Mouse (Mus musculus) left cerebral cortex, adult 8-10 months (tissue): ENCODE data around the gene Maip1. TPM values are rescaled to one million over a fixed set of nuclear protein-coding genes. Genes with fewer than 3 reads are reported as not detected.

Source experiments
- DNase-seq, 2 experiments: peaks; one replicate each; pipeline ENCODE4 v3.0.0; 2022; ENCODE audit warnings: low spot score in 2 of 2
- total RNA-seq, 4 experiments: library from RNA; stranded (reverse); gene quantifications; 2 replicates each; pipeline ENCODE4 v1.2.4; 2022

Maip1 gene
- total RNA-seq, 4 experiments from 2014 or later: 11.8 to 14.2 (median 12.7) TPM

GRCm38 (mm10) chr1:57428368-57429308, 22.5 kb downstream of the Maip1 start:
- DNase-seq: peak; percentile 75 to 97

- no peak for DNase-seq
These were observed 23.8 kb downstream of the Maip1 start for GRCm38 (mm10) chr1:57429786-57430483.

- no peak for DNase-seq
These were observed 27.0 kb downstream of the Maip1 start for GRCm38 (mm10) chr1:57433141-57433540.

GRCm38 (mm10) chr1:57436408-57436807, 30.3 kb downstream of the Maip1 start:
- DNase-seq: no peak

- no peak for DNase-seq
These were observed 30.8 kb downstream of the Maip1 start for GRCm38 (mm10) chr1:57436954-57437353.

- no peak for DNase-seq
These were observed 32.9 kb downstream of the Maip1 start for GRCm38 (mm10) chr1:57439026-57439425.

GRCm38 (mm10) chr1:57440771-57441170, 34.6 kb downstream of the Maip1 start:
- no peak for DNase-seq

GRCm38 (mm10) chr1:57445679-57446078, 39.6 kb downstream of the Maip1 start:
- DNase-seq: no peak

- no peak for DNase-seq
These were observed 44.1 kb downstream of the Maip1 start for GRCm38 (mm10) chr1:57450241-57450640.

- no peak for DNase-seq
These were observed 54.3 kb downstream of the Maip1 start for GRCm38 (mm10) chr1:57460305-57460940.

Other genes with a start within 250 kb of the Maip1 start
- gene 1700066M21Rik, start 28.7 kb upstream of the Maip1 start, total RNA-seq: 10 to 100 TPM; 19.9 to 23.6 (median 21.9) TPM
- 10 to 100 TPM; 21.0 to 24.2 (median 22.9) TPM for gene Tyw5, start 773 bp downstream of the Maip1 start, total RNA-seq